Mouse (Mus musculus) embryonic fibroblast, embryonic 13.5 days (primary cell): ENCODE data around the gene Tcp10b. TPM values are rescaled to one million over a fixed set of nuclear protein-coding genes. Genes with fewer than 3 reads are reported as not detected.
"Not testable (repeated sequence)": the region's sequence is repeated elsewhere in the genome, so short reads cannot be mapped to it uniquely, and the experiment has no call there.

Experiments used
- H3K27ac ChIP-seq: 2 replicates; pipeline ENCODE4 v1.5.1; 2012; ENCODE audit warnings: low read length, control low read depth, inconsistent platforms; ENCODE audit not compliant: insufficient read depth
- H3K4me1 ChIP-seq: 2 replicates; pipeline ENCODE4 v1.6.1; 2011; ENCODE audit warnings: low read length; ENCODE audit not compliant: control insufficient read depth, insufficient read depth
- H3K4me3 ChIP-seq: 2 replicates; pipeline ENCODE4 v1.5.1; 2011; ENCODE audit warnings: mild to moderate bottlenecking, control low read depth, low read length; ENCODE audit not compliant: insufficient read depth
- CTCF ChIP-seq: IDR thresholded peaks from 2 replicates; pipeline ENCODE4 v1.5.1; 2011; ENCODE audit warnings: mild to moderate bottlenecking, control low read depth, low read length, moderate library complexity, borderline replicate concordance; ENCODE audit not compliant: insufficient read depth
- POLR2A ChIP-seq: IDR thresholded peaks from 2 replicates; pipeline ENCODE4 v1.6.1; 2011; ENCODE audit warnings: low read depth, mild to moderate bottlenecking, control low read depth, low read length, moderate library complexity
- polyA plus RNA-seq: library from polyadenylated mRNA; stranded (reverse); fragments of >200 nt; gene quantifications from 2 replicates; pipeline ENCODE4 v1.2.4, GENCODE M21; 2011; ENCODE audit warnings: low read depth; ENCODE audit not compliant: missing spikeins, insufficient read length

The Tcp10b gene
- not detected in 2 replicates for polyA plus RNA-seq

DNA sequence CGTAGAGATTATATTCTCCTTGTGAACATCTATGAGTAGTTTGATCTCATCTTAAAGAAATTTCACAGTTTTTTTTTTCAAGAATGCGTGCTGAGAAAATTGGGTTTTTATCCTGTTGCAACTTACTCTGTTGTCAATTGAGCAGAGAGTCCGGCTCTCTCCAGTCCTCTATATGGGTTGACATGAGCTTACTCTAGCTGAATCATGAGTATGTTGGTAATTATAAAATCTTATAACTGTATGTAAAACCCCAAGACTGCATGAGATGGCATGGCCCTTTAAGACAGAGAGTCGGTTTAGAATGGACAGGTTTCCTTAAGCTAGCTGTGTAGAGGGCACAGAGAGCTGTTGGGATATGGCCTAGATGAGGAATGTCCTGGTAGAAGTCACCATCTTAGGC, at the start of gene Tcp10b:
TSS of gene Tcp10b (plus strand) at position 301 of the 400 bp plus-strand sequence.
- H3K4me3 ChIP-seq, H3K4me1 ChIP-seq, H3K27ac ChIP-seq: not testable (repeated sequence)

DNA sequence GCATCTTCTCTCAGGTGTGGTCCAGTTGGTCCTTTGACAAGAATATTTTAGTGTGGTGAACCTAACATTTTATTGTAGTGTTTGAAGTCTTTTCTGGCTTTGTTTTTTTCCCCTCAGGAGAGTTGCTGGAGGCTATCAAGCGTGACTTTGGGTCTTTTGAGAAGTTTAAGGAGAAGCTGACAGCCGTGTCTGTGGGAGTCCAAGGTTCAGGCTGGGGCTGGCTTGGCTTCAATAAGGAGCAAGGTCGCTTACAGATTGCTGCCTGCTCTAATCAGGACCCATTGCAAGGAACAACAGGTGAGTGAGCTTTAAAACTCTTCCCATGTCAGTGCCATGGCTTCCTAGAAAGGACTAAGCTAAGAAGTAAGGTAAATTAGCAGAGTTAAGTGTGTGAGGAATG, 47.6 kb upstream of the Tcp10b start:
- H3K4me1 ChIP-seq, result peaks cover 2% of the 10 kb centered on the region
- TF ChIP-seq CTCF (no peak), POLR2A (no peak)
- H3K4me3 ChIP-seq, result no peak overlapping the region
- H3K27ac ChIP-seq, result no peak overlapping the region

DNA sequence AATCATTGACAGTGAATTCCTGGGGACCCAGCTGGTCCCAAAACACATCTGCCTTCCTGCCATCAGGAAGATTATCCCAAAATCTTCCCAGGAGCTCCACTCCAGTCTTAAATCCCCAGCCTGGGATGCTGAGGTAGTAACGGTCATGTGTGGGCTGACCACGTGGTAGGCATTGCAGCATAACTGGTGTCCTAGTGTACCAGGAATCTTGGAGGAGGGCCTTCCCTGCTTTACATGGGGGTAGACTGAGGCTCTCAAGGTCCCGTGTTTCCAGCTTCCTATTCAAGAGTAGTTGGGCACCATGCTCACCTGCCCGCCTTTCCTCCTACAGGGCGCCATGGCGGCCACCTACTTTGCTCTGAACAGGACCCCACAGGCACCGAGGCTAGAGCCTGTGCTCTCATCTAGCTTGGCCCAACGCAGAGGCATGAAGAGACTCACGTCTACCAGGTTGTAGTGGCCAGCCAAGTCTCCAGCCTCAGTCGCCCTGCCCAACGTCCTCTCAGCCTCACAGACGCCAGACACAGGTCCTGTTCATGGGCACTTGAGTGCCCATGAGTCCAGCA, 24.2 kb upstream of the Tcp10b start:
- H3K4me3 ChIP-seq, H3K27ac ChIP-seq, H3K4me1 ChIP-seq: not testable (repeated sequence)

DNA sequence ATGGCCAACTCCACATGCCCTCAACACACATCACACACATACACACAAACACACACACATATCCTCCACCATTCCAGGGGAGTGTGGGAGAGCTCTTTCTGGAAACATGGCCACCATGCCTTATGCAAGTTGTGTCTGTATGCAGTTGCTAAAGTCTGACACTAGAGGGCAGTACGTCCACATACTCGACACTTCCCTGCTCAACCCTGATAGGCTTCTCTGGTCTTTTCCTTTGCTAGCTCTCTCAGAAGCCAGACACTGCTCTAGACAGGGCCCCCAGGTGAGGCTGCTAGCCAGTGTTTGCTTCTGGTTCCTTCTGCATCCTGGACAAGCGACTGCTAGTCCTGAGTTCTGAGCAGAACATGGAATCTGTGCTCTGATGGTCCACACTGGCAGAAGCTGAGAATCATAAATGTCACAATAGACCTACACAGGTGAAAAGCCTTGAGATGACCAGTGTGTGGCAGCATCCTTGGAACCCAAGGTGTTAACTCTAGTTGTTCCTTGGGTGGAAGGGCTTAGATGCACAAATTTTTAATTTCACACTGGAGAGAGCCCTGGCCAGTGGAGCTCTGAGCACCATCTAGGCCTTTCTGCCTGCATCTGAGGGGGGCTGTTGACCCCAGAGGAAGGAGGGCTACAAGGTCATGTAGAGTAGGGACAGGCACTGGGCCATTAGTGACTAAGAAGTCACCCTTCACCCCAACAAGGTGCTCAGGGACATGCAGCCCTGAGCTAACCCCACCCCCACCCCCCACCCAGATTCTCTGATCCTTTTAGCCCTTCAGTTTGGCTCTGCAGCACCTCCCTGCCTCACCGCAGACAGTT, 16.8 kb upstream of the Tcp10b start:
- H3K27ac ChIP-seq, H3K4me3 ChIP-seq, H3K4me1 ChIP-seq: not testable (repeated sequence)

DNA sequence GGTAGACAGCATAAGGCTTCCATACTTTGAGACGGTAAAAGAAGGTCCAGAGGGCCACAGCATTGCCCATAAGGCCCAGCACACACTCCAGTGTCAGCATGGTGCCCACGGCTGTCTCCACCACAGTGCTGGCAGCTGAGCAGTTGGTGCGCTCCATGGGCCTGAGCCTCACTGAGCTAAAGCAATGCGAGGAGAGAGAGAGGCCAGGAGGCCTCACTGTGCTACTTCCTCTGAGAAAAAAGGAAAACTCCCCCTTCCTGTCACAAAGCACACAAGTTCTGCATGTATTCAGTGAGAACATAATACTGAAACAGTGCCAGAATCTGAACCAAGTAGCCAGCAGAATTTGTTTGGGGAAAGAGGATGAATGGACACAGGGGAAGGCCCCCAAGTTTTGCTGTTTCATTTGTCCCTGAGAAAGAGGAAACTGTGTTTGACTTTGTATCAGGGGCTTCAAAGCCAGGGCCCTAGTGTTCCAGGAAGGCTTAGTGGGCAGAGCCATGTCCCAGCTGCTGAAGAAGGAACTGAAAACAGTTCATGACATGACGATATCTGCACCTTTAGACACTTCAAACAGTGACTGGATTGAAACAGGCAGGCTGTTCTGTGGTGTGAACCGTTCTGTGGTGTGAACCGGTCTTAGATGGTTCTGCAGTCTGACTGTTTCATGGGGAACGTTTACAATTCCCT, 8.6 kb upstream of the Tcp10b start, which contains the start of gene Gpr31b:
TSS of gene Gpr31b (minus strand) at position 173 of the 690 bp plus-strand sequence.
- H3K27ac ChIP-seq, H3K4me3 ChIP-seq, H3K4me1 ChIP-seq: not testable (repeated sequence)

DNA sequence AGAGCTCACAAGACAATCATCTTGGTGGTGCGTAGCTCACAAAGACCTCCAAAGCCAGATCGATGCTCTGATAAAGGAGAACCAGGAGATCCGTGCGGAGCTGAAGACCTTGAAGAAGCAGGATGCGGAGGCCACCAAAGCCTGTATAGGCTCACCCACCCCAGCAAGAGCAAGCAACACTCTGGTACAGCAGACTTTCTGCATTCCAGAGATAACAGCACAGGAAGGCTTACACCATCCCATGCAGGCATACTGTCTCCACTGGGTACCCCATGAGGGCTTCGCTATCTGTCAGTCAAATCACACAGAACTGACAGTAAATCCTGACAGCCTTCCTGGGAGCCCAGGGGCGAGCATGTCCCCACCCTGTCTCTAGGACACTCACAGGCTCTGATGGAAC, 2.0 kb downstream of the Tcp10b start:
- H3K27ac ChIP-seq, H3K4me3 ChIP-seq, H3K4me1 ChIP-seq: not testable (repeated sequence)

DNA sequence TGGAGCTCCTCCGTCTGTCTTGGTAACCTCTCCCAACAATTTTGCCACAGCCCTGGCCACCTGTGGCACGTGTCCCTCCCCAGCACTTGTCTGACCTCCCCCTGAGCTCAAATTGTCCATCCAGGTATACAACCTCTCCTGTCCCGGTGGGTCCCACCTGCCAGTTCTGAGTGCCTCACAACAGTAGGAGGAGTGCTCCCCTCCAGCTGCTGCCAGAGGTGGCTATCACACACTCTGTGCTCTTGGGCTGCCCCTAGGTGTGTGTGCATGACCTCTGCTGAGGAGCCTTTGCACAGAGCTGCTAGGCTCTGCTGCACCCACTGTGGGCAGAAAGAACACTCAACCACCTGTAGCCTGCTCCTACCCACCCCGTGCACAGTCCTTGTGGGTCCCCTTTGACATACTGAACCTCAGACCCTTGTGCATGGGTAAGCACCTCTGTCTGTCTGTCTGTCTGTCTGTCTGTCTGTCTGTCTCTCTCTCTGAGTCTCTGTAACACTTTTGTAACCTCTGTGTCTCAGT, 7.0 kb downstream of the Tcp10b start:
- H3K4me3 ChIP-seq, H3K27ac ChIP-seq, H3K4me1 ChIP-seq: not testable (repeated sequence)

DNA sequence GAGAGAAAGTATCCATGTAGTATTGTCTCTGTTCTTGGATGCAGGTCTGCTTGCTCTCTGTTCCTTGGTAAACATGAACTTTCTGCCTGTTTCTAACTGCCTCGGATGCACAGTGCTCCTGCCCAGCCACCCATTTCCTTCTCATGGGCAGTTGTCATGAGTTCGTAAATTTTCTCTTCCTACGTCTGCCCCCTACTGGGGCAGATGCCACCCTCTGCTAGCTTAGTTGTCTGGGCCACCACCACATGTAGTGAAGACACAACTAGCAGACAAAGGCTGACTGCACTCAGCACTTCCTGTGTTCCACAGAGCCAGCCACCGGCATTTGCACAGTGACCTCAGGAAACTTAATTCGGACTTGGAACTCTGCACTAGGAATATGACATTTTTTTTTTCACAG, 8.3 kb downstream of the Tcp10b start:
- not testable (repeated sequence) for H3K4me3 ChIP-seq, H3K27ac ChIP-seq, H3K4me1 ChIP-seq

DNA sequence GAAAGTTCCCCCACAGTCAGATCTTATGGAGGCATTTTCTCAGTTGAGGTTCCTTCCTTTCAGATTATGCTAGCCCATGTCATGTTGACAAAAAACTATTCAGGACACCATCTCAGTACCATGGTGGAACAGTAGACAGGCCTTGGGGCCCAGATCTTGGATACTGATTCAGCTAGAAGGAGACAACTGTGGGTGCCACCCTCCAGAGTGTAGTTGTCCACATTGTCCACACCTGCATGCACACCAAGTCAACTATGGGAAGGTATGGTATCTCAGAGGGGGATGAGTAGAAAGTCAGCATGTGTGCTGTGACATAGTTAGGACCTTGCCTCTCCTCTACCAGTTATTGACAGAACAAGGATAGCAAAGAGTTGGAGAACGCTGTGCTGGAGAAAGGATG, 30.6 kb downstream of the Tcp10b start:
- H3K27ac ChIP-seq, H3K4me3 ChIP-seq: not testable (repeated sequence)

DNA sequence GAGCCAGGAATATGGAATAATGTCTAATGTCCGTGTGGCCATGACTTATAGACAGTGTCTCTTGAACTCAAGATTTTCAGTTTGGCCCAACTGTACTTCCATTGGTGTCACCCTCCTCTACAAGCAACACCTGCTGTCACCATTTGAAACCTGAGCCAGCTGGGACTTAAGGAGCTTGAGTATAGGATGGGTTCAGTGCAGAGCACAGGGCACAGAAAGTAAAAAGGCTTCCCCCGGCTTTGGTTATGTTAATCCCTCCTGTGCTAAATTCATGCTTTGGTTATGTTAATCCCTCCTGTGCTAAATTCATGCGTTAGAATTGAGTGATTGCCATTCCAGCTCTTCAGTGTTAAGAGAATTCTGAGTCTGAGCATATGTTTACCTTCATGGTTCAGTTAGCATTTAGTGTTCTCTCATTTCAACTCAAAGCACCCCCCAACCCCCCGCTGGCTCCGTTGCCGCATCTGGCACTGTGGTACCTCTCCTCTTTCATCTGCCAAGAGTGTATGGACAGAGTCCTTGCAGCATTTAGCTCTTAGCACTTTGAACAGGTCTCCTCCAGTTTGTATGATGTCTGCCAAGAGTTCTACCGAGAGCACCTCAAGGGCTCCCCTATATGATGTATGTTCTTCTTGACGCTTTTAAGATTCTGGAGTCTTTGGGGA, 31.3 kb downstream of the Tcp10b start:
- not testable (repeated sequence) for H3K4me1 ChIP-seq, H3K27ac ChIP-seq, H3K4me3 ChIP-seq

More for the DNA sequence above, 30.6 kb downstream of the Tcp10b start:
- not testable (repeated sequence) for H3K4me1 ChIP-seq

DNA sequence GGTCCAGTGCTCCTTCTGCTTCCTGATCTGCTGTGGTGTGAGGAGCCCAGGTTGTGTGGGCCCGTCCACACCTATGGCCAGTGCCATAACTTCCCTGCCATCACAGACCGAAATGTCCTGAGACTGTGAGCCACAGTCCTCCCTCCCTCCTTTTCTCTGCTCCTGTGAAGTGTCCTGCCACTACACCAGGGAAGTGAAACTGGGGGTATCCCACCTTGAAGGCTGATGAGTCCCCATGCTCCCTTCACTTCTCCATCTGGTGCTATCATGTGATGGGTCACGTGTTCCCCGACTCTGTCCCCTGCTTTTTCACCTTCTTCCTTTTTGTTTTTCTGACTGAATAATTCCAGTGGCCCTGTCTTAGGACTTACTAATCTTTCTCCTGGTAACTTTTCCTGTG, 32.1 kb downstream of the Tcp10b start:
- not testable (repeated sequence) for H3K27ac ChIP-seq, H3K4me3 ChIP-seq, H3K4me1 ChIP-seq

DNA sequence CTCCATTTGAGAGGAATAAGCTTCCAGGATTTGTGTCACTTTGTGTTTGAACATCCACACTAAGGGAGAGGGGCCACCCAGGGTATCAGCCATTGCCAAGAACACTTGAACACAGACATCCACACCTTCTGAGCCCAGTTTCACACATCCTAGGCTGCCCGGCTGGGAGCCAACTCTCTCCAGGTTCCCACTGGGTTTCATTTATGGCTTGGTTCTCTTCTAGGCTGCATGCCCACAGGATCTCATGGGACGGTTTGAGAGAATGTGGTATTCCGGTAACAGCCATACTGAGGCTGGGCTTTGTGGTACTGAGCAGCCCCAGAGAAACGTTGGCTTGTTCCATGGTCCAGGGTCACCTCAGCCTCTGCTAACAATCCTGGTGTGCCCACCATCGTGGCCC, 45.7 kb downstream of the Tcp10b start:
- H3K4me1 ChIP-seq, H3K27ac ChIP-seq, H3K4me3 ChIP-seq: not testable (repeated sequence)

DNA sequence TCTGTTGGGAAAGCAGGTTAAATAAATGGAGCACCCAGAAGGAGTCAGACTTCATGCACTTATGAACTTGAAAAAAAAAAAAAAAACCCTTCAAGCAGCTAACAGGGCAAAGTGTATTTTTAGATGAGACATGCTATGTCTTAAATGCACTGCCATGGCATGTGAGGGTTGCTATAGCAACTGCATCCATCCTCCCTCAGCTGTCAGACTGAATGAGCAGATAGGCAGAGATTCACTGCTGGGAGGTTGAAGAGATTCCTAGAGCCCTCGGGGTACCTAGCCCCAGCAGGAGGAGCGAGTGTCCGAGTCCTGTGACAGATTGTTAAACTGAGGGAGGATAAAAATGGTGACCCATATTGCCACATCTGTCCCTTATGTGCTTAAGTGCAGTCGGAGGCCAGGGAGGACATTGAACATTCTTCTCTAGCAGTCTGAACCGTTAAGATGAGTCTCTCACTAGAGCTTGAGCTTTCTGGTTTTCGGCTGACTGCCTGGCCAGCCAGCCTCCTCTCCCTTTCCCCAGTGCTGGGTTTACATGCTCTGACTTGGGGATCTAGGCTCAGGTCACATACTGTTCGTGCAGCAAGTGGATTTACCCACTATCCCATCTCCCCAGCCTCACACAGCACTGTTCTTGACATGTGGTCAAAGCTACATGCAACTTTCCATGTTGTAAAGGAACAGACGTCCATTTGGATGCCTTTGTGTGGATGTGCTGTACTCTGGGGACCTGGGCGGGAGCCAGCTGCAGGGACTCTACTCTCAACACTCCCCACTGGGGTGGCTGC, 51.8 kb downstream of the Tcp10b start:
- H3K4me3 ChIP-seq, H3K27ac ChIP-seq, H3K4me1 ChIP-seq: not testable (repeated sequence)

DNA sequence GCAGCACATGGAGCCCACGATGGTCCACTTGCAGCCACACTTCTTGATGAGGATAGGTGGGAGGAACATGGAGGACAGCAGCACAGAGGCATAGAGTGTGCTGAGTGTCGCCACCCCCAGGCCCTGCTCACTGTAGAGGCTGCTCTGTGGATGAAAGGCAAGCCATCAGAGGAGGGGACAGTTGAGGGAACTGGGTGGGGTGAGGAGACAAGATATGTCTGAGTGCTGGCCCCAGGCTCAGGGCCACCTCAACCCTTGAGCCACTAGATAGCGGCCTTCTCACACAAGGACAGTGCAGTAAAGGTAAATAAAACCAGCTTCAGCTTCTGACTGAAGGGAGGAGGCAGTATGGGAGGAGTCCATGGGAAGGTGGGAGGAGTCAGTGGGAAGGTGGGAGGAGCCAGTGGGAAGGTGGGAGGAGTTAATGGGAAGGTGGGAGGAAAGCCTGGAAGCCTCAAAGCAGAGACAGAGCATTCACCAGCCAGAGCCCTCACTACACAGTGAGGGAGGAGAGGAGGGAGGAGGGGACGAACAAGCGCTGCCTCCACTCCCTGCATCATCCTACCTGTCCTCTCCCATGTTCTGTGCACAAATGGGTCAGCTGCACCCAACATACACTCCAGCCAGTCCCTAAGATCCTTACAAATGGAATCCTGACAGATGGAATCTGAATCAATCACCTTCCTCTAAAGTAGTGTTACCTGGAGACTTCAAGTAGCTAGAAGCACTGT, 62.6 kb downstream of the Tcp10b start:
- H3K4me1 ChIP-seq, H3K4me3 ChIP-seq, H3K27ac ChIP-seq: not testable (repeated sequence)
